Mouse (Mus musculus) MEL (cell line): Measurements from ENCODE around the gene Anxa9. TPM values are rescaled to one million over a fixed set of nuclear protein-coding genes. Genes with fewer than 3 reads are reported as not detected.
A peak's percentile ranks its signal among the peaks of the same experiment; 100 is the strongest.

Source experiments
- DNase-seq: peaks from one replicate; pipeline ENCODE4 v3.0.0; 2011; ENCODE audit warnings: low read depth, low spot score
- H3K27ac ChIP-seq: 2 replicates; pipeline ENCODE4 v1.5.1; 2012; ENCODE audit warnings: low read depth, mild to moderate bottlenecking, control low read depth, low read length, moderate library complexity; ENCODE audit not compliant: control insufficient read depth
- H3K27me3 ChIP-seq, 2 experiments: fragments of 150-350 bp in 1 of 2; sonication (generic) in 1 of 2; 2 replicates each; pipeline ENCODE4 v1.6.1; 2012; ENCODE audit warnings: low read length in 2 of 2, mild to moderate bottlenecking in 2 of 2, improper control_type of control experiment in 1 of 2, moderate library complexity in 1 of 2; ENCODE audit not compliant: insufficient read depth in 2 of 2, control insufficient read depth in 1 of 2
- H3K36me3 ChIP-seq, 2 experiments: 2 replicates each; pipeline ENCODE4 v1.6.1; 2012 to 2014; ENCODE audit warnings: low read length in 2 of 2, improper control_type of control experiment in 1 of 2, inconsistent platforms in 1 of 2, mild to moderate bottlenecking in 1 of 2; ENCODE audit not compliant: insufficient read depth in 2 of 2, control insufficient read depth in 1 of 2
- H3K4me1 ChIP-seq, 2 experiments: fragments of 150-350 bp in 1 of 2; sonication (generic) in 1 of 2; 2 replicates each; pipeline ENCODE4 v1.6.1; 2012; ENCODE audit warnings: low read length in 2 of 2, improper control_type of control experiment in 1 of 2, mild to moderate bottlenecking in 1 of 2; ENCODE audit not compliant: insufficient read depth in 2 of 2, control insufficient read depth in 1 of 2
- H3K4me3 ChIP-seq, 2 experiments: fragments of 150-350 bp in 1 of 2; sonication (generic) in 1 of 2; 2 replicates each; pipeline ENCODE4 v1.5.1; 2012; ENCODE audit warnings: low read depth in 2 of 2, low read length in 2 of 2, mild to moderate bottlenecking in 2 of 2, moderate library complexity in 2 of 2, control low read depth in 1 of 2, improper control_type of control experiment in 1 of 2; ENCODE audit not compliant: control insufficient read depth in 1 of 2, insufficient read depth in 1 of 2
- H3K79me2 ChIP-seq: 2 replicates; pipeline ENCODE4 v1.6.1; 2012; ENCODE audit warnings: mild to moderate bottlenecking, low read length, moderate library complexity; ENCODE audit not compliant: control insufficient read depth, poor library complexity, insufficient read depth
- H3K9ac ChIP-seq: 2 replicates; pipeline ENCODE4 v1.6.1; 2012; ENCODE audit warnings: low read depth, mild to moderate bottlenecking, control low read depth, low read length, moderate library complexity; ENCODE audit not compliant: control insufficient read depth, poor library complexity, severe bottlenecking
- H3K9me3 ChIP-seq: fragments of 150-350 bp; sonication (generic); replicated peaks from 2 replicates; pipeline ENCODE4 v1.6.1; 2012; ENCODE audit warnings: mild to moderate bottlenecking, low read length, improper control_type of control experiment, moderate library complexity; ENCODE audit not compliant: insufficient read depth
- BHLHE40 ChIP-seq: IDR thresholded peaks from 2 replicates; pipeline ENCODE4 v1.6.1; 2012; ENCODE audit warnings: low read depth, mild to moderate bottlenecking, inconsistent platforms, low read length, improper control_type of control experiment, borderline replicate concordance
- CHD1 ChIP-seq: IDR thresholded peaks from 2 replicates; pipeline ENCODE4 v1.6.1; 2012; ENCODE audit warnings: low read depth, mild to moderate bottlenecking, inconsistent platforms, low read length, improper control_type of control experiment
- CHD2 ChIP-seq: IDR thresholded peaks from 2 replicates; pipeline ENCODE4 v1.6.1; 2011; ENCODE audit warnings: low read length, improper control_type of control experiment
- EP300 ChIP-seq, 2 experiments: IDR thresholded peaks; 2 replicates each; pipeline ENCODE4 v1.6.1; 2011; ENCODE audit warnings: improper control_type of control experiment in 2 of 2, low read length in 2 of 2, low read depth in 1 of 2, mild to moderate bottlenecking in 1 of 2
- GABPA ChIP-seq: IDR thresholded peaks from 2 replicates; pipeline ENCODE4 v1.6.1; 2012; ENCODE audit warnings: low read depth, mild to moderate bottlenecking, inconsistent platforms, low read length, improper control_type of control experiment, moderate library complexity
- GATA1 ChIP-seq: IDR thresholded peaks from 2 replicates; pipeline ENCODE4 v1.6.1; 2011; ENCODE audit warnings: low read depth, low read length, improper control_type of control experiment
- HCFC1 ChIP-seq: IDR thresholded peaks from 2 replicates; pipeline ENCODE4 v1.6.1; 2012; ENCODE audit warnings: low read depth, mild to moderate bottlenecking, inconsistent platforms, low read length, improper control_type of control experiment, moderate library complexity
- JUND ChIP-seq: IDR thresholded peaks from 2 replicates; pipeline ENCODE4 v1.6.1; 2011; ENCODE audit warnings: low read depth, mild to moderate bottlenecking, improper control_type of control experiment, low read length
- KAT2A ChIP-seq: conservative IDR thresholded peaks from 2 replicates; pipeline ENCODE4 v1.6.1; 2012; ENCODE audit warnings: low read depth, low read length, improper control_type of control experiment, inconsistent platforms
- MAFK ChIP-seq: IDR thresholded peaks from 2 replicates; pipeline ENCODE4 v1.6.1; 2011; ENCODE audit warnings: low read depth, mild to moderate bottlenecking, low read length, improper control_type of control experiment, borderline replicate concordance
- MAZ ChIP-seq: IDR thresholded peaks from 2 replicates; pipeline ENCODE4 v1.6.1; 2012; ENCODE audit warnings: low read depth, mild to moderate bottlenecking, inconsistent platforms, low read length, improper control_type of control experiment
- MXI1 ChIP-seq: IDR thresholded peaks from 2 replicates; pipeline ENCODE4 v1.6.1; 2011; ENCODE audit warnings: mild to moderate bottlenecking, low read depth, low read length, improper control_type of control experiment
- NELFE ChIP-seq: IDR thresholded peaks from 2 replicates; pipeline ENCODE4 v1.6.1; 2011; ENCODE audit warnings: low read depth, low read length, improper control_type of control experiment
- POLR2A ChIP-seq, 2 experiments: IDR thresholded peaks; 2 replicates each; pipeline ENCODE4 v1.6.1; 2011 to 2012; ENCODE audit warnings: low read length in 2 of 2, mild to moderate bottlenecking in 2 of 2, control low read depth in 1 of 2, improper control_type of control experiment in 1 of 2, low read depth in 1 of 2, moderate library complexity in 1 of 2; ENCODE audit not compliant: control insufficient read depth in 1 of 2, insufficient read depth in 1 of 2, poor library complexity in 1 of 2
- RAD21 ChIP-seq: IDR thresholded peaks from 2 replicates; pipeline ENCODE4 v1.6.1; 2011; ENCODE audit warnings: mild to moderate bottlenecking, low read depth, low read length, improper control_type of control experiment
- TAL1 ChIP-seq: IDR thresholded peaks from 2 replicates; pipeline ENCODE4 v1.6.1; 2012; ENCODE audit warnings: mild to moderate bottlenecking, inconsistent platforms, low read length, moderate library complexity, mixed read lengths
- TBP ChIP-seq: IDR thresholded peaks from 2 replicates; pipeline ENCODE4 v1.8.0; 2011; ENCODE audit warnings: low read depth, low read length, improper control_type of control experiment
- TCF12 ChIP-seq: IDR thresholded peaks from 2 replicates; pipeline ENCODE4 v1.6.1; 2014; ENCODE audit warnings: low read depth, mild to moderate bottlenecking, inconsistent platforms, low read length, improper control_type of control experiment, moderate library complexity
- USF1 ChIP-seq: IDR thresholded peaks from 2 replicates; pipeline ENCODE4 v1.6.1; 2014; ENCODE audit warnings: low read depth, mild to moderate bottlenecking, inconsistent platforms, low read length, improper control_type of control experiment, moderate library complexity
- ZC3H11A ChIP-seq: IDR thresholded peaks from 2 replicates; pipeline ENCODE4 v1.6.1; 2012; ENCODE audit warnings: low read depth, mild to moderate bottlenecking, inconsistent platforms, low read length, improper control_type of control experiment
- ZMIZ1 ChIP-seq: IDR thresholded peaks from 2 replicates; pipeline ENCODE4 v1.6.1; 2012; ENCODE audit warnings: low read depth, mild to moderate bottlenecking, inconsistent platforms, low read length, improper control_type of control experiment, moderate library complexity
- polyA plus RNA-seq, 2 experiments: library from polyadenylated mRNA; stranded (reverse) in 1 of 2; unstranded in 1 of 2; fragments of >175 nt in 1 of 2; fragments of >200 nt in 1 of 2; gene quantifications; 2 replicates each; pipeline versions ENCODE4 v1.2.1 to v1.2.4; 2012; ENCODE audit warnings: low replicate concordance in 2 of 2, low read depth in 1 of 2; ENCODE audit not compliant: insufficient read length in 2 of 2, insufficient read depth in 1 of 2, missing spikeins in 1 of 2
- total RNA-seq: library from RNA; depleted of rRNA; stranded (reverse); fragments of 300-350 nt; gene quantifications from 2 replicates; pipeline ENCODE4 v1.2.3, GENCODE M21; 2012

The Anxa9 gene
- total and polyA plus RNA-seq, 3 experiments: 7.7 to 33.9 TPM; not detected in 1

GRCm38 (mm10) chr3:95287541-95287940, 19.4 kb downstream of the Anxa9 start:
- TF ChIP-seq MXI1: no peak
- no peak for TF ChIP-seq CHD2
- no peak for TF ChIP-seq GATA1
- TF ChIP-seq BHLHE40: no peak
- no peak for TF ChIP-seq KAT2A
- no peak for TF ChIP-seq TCF12
- TF ChIP-seq GABPA: no peak
- no peak for TF ChIP-seq ZC3H11A
- no peaks in the 10 kb centered on the region for H3K9me3 ChIP-seq
- no peaks in the 10 kb centered on the region for H3K27me3 ChIP-seq
- DNase-seq: no peak
- H3K27ac ChIP-seq: no peak overlapping the region
- peaks cover 14 to 35% of the 10 kb centered on the region in 2 experiments for H3K36me3 ChIP-seq
- peaks cover 15 to 35% of the 10 kb centered on the region in 2 experiments for H3K4me1 ChIP-seq
- peaks cover 37% of the 10 kb centered on the region for H3K79me2 ChIP-seq
- H3K4me3 ChIP-seq: 0 out of 4 replicates have a peak overlapping the region, but pooled peaks of 1 of the 2 experiments have one; percentile 49
- H3K9ac ChIP-seq: peak overlapping the region; percentile 70

- Histone ChIP-seq H3K9me3 (no peaks in the 10 kb centered on the region), H3K4me3 (peak overlapping the region; percentile 49 to 50), H3K36me3 (peaks cover 9 to 35% of the 10 kb centered on the region in 2 experiments), H3K9ac (peak overlapping the region; percentile 70), H3K27ac (peak overlapping the region; percentile 79), H3K27me3 (no peaks in the 10 kb centered on the region), H3K79me2 (peaks cover 41% of the 10 kb centered on the region), H3K4me1 (peaks cover 15 to 35% of the 10 kb centered on the region in 2 experiments)
- TF ChIP-seq NELFE: no peak
- no peak for TF ChIP-seq USF1
- TF ChIP-seq TBP: peak; percentile 94
- no peak for TF ChIP-seq BHLHE40
- TF ChIP-seq CHD2: no peak
- peak in 1 of 2 experiments; percentile 98; a peak in 2 of 4 replicates for TF ChIP-seq POLR2A (IDR thresholded peaks at IDR 0.05; ENCODE audit: control insufficient read depth in 1 of 2, insufficient read depth in 1 of 2, low read depth in 1 of 2, low read length in 2 of 2, poor library complexity in 1 of 2)
- TF ChIP-seq EP300 (IDR thresholded peaks at IDR 0.05; ENCODE audit: low read depth in 1 of 2, low read length in 2 of 2): no peak
- TF ChIP-seq MAFK: no peak
- peak; percentile 83 for TF ChIP-seq GATA1
- no peak for TF ChIP-seq CHD1
- DNase-seq: peak; percentile 99
These were observed 20.5 kb downstream of the Anxa9 start for GRCm38 (mm10) chr3:95286510-95286909.

- peaks cover 45% of the 10 kb centered on the region for H3K79me2 ChIP-seq
- H3K36me3 ChIP-seq: peaks cover 9 to 35% of the 10 kb centered on the region in 2 experiments
- peak overlapping the region in 1 of 2 experiments; percentile 17; a peak in 2 of 4 replicates for H3K4me3 ChIP-seq
- H3K9ac ChIP-seq: peak overlapping the region; percentile 20
- TF ChIP-seq JUND (no peak), ZC3H11A (no peak), RAD21 (no peak), TBP (no peak), MAFK (no peak), MAZ (no peak), TAL1 (no peak), POLR2A (IDR thresholded peaks at IDR 0.05; ENCODE audit: control insufficient read depth in 1 of 2, insufficient read depth in 1 of 2, low read depth in 1 of 2, low read length in 2 of 2, poor library complexity in 1 of 2) (no peak), HCFC1 (no peak), EP300 (IDR thresholded peaks at IDR 0.05; ENCODE audit: low read depth in 1 of 2, low read length in 2 of 2) (no peak), KAT2A (no peak), ZMIZ1 (no peak), CHD1 (no peak)
- H3K27ac ChIP-seq: peak overlapping the region; percentile 10; the same call in 1 of the 2 replicates
- DNase-seq: no peak
- peaks cover 16 to 35% of the 10 kb centered on the region in 2 experiments for H3K4me1 ChIP-seq
- no peaks in the 10 kb centered on the region for H3K9me3 ChIP-seq
- no peaks in the 10 kb centered on the region for H3K27me3 ChIP-seq
These were observed 21.0 kb downstream of the Anxa9 start for GRCm38 (mm10) chr3:95286011-95286410.
